Mouse (Mus musculus) cerebellum, adult (tissue): ENCODE measurements at regions not wholly inside any gene's neighbourhood (a gene's known extent, or its start where the extent isn't known, plus 50 kb on each side); places are given as distances from the start of the nearest gene placed in this dataset.

ENCODE experiments used
- ATAC-seq: cut with Nextera tagmentation; 2 replicates; pipeline ENCODE4 v1.9.2; 2017; ENCODE audit warnings: mild to moderate bottlenecking, moderate library complexity, mixed read lengths; ENCODE audit not compliant: insufficient number of reproducible peaks, low FRiP score, low TSS enrichment

DNA sequence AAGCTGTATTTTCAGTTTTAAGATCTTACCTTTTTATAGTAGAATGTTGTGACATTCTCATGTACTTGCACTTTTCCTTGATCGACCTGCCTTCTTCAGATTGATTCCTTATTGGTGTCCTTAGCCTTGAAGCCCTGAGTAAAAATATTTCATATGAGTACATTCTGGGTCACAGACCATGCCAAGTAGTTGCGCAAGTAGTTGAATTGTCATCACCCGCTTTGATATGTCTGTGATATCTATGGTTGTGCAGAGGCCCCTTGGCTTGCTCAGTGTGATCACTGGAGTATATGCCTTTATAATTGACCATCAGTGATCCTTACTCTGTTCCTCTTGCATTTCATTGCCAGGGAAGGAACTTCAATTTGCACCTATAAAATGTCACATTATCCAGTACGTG, 131.1 kb upstream of the Reg3g start:
- no peak for ATAC-seq

DNA sequence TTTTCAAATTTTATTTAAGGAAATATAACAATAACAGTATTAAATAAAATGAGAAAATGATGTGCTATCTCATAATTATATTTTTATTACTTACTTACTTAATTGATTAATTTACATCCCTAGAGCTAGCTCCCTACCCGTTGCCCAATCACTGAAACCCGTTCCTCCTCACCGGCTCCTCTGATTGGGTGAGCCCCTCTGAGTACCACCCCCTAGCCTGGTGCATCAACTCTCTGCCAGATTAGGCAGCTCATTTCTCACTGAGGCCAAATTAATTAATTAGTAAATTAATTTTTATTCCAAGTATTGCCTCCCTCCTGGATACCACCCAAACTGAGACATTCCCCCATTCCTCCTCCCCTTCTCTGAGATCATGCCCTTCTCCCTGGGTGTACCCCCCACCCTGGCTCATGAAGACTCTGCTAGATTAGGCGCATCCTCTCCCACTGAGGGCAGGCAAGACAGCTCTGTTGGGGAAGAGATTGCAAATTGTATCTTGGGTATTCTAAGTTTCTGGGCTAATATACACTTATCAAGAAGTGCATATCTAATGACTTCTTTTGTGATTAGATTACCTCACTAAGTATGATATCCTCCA, 101.4 kb upstream of the Reg3g start:
- no peak for ATAC-seq

DNA sequence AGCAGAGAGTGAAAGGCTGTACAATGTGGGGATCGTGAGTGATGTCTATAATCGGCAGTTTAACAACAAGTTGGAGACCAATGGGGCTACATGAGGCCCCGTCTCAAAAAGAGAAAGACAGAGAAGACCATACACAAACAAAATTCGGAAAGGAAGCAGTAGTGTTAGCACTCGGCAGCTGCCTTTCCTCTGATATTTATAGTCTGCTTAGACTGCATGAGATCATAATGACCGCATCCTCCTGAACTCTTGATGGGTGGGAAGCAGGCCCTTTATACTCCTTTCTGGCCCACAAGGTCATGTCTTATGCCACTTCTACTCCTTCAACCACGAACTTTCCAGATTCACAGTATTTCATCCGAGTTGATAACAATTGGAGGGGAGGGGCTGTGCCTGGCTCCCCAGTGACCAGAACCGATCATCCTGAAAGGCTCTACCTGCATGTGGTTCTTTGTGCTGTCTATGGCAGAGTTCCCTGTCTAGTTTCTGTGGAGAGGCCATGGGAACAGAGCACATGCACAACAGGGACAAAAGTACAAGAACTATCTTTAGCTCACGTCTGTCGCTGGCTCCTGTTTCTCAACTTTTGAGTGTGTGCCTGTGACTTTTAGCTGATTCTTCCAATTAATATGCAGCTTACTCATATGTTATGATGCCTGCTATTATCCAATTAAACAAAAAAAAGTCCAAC, 84.5 kb upstream of the Reg3g start:
- no peak for ATAC-seq

DNA sequence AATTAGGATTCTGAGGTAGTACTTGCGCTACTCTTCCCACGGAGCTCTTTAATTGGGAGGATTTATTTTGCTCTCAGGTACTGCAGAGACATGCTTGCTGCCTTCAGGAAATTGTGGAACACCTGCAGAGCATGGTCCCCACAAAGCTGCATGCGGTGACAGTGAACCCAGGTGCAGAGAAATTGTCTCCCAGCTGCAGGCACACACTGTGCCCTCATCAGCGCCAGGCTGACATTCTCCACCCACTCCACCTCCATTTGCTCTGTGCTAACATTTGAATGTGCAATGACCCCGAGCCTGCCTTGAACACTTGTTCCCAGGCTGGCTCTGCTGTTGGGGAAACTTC, 83.7 kb upstream of the Reg3g start:
- no peak for ATAC-seq

DNA sequence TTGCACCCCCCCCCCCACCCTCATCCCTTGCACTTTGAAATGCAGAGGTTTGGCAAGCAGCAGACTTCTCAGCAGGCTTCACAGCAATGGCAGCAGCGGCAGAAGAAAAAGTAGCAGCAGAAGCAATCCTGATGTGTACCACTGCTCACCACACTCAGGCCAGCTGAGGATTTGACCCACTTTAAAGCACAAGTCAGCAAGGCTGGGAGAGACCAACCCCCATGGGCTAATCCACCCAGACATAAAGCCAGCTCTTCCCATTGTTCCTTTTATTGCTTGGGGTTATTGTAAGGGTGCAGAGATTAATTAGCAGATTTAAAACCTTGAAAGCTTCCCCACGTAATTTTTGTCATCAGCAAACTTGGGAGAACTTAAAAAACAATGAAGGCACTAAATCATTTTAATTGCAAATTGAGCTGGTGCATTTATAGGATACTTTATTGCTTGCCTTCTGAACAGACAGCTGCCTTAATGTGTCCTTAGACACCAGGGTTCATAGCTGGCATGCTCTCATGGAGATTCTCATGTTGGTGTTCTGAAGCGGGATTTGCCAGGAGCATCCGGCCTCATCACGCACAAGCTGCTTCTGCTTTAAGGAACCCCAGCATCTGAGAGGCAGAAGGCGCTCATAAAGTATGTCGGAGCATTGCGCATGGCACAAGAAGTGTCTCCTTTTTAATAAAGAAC, 83.1 kb upstream of the Reg3g start:
- ATAC-seq, result no peak

DNA sequence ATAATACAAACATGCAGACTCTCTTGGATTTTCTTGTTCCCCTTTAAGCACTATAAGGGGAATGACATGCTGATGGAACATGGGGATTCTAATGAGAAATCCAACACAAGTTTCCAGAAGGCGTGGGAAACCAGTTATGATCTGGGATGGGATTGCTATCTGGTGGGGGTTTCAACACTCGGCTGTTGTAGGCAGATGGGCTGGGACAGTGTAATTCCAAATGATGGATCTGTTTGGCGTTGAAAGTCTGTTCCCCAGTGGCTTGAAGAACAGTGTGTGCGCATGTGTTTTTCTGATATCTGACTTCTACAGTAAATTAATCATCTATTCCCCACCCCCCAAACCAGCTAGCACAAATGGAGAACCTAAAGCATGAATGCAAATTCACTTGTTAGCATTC, 79.8 kb upstream of the Reg3g start:
- no peak for ATAC-seq

DNA sequence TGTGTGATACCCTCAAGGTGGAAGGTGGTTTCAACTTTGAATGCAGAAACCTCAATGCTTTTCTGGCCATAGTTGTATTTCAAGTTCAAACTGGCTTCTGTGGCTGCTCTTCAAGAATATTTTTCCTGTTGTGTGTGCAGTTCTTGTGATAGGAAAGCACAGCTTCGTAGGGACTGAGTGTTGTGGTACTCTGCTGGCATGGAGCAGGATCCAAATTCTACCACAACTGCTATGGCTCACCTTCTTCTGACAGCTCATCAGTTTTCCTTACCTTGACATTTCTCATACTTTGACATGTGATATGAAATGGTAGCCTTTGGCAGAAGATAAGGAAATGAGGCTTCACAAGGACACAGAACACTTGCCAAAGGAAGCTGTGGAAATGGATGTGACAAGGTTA, 79.0 kb upstream of the Reg3g start:
- no peak for ATAC-seq

DNA sequence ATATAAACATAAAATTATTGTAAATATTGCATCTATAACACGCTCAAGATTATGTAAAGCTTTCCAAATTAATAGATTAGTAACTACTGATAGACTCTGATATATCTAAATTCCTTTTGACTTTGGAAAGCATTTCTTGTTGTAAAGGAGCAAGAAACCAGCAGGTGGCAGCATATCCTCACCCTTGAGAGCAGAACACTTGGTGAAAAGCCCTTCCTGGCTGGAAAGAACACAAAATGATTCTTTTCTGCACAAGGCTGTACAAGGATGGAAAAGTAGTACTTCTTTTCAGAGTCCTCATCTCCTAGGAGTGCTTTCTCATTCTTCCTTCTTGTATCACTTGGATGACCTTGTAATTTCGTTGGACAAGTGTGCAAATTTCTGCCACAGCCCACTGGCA, 75.6 kb upstream of the Reg3g start:
- ATAC-seq, result 0 out of 2 replicates have a peak, but pooled peaks have one; percentile 40

DNA sequence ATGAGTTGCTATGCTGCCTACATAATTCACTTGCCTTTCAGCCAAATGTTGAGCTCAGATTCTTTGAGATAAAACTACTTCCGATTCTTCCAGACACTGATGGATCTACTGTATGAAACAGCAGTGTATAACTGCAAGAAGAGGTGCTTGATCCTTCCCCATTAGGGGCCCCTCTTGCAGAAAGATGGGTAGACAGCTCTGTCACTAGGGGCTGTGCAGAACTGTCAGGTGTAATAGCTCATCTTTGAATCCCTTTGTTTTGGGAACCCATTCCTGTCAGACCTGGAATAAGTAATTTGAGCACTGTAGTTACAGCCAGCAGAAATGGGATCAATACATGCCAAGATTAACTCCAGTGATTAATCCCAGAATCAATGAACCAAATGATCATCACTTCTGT, 68.8 kb upstream of the Reg3g start:
- no peak for ATAC-seq

DNA sequence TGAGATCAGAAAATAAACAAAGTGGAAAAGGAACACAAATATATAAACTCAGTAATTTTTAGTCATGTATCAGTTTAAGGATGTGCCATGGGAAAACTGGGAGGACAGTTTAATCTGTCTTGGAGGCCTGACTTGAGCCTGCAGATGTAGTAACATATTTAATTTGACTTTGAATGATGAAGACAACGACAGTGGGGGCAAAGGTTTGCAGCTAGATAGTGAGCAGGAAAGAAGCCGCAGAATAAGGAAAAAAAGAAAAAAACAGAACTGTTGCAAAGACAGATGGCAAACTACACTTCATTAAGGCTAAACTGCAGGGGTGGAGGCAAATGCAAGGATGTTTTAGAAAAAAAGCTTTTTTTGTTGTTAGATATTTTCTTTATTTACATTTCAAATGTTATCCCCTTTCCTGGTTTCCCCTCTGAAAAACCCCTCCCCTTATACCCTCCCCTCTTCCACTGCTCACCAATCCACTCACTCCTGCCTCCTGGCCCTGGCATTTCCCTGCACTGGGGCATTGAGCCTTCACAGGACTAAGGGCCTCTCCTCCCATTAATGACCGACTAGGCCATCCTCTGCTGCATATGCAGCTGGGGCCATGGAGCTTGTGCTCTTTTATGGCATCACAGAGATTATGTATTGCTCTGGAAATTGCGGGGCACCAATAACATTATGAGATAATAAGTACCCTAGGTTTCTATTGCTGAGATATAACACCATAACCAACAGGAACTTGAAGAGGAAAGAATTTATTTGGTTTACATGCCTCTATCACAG, 58.5 kb upstream of the Reg3g start:
- ATAC-seq, result no peak
